Mouse (Mus musculus) CH12F3 (cell line): ENCODE measurements around the gene Glod4.

Source experiments
- in situ Hi-C: fragments of 300-500 bp; cut with MboI; formaldehyde crosslinking; loops from 2 replicates; pipeline ENCODE4 v1.14.3; 2020; ENCODE audit warnings: low sequenced_read_pairs

The Glod4 gene

GRCm38 (mm10) chr11:76093610-76094009 lies 149.9 kb downstream of the Glod4 start:
- in situ Hi-C loops = no loop called here

GRCm38 (mm10) chr11:76089776-76090175 lies 153.7 kb downstream of the Glod4 start:
- in situ Hi-C loops = no loop called here

- in situ Hi-C loops = no loop called here
Observed at GRCm38 (mm10) chr11:76088506-76088905, 155.0 kb downstream of the Glod4 start.

DNA sequence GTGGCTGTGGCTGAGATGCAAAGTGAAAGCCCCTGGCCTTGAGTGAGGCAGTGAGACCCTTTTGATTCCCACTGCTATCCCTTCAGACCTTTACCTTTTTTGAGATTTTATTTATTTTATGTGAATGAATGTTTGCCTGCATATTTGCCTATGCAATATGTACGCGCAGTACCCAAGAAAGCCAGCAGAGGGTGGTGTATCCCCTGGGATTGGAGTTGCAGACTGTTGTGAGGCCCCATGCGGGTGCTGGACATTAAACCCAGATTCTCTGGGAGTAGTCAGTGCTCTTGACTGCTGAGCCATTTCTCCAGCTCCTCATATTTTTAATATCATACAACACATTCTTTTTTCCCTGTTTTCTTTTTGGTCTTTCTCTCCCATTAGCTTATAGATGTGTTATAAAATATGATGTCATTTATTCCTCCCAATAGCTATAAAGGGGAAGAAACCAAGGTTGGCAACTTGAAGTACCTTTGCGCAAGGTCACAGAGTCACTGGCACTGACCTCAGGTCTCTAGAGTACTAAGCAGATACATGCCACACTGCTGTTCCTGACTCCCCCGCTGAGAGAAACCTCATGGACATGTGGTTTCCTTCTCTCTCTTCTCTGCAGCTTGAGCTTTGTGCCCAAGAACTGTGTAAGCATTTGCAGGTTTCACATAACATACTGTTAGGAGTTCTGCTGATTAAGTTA lies 157.5 kb downstream of the Glod4 start:
- in situ Hi-C loops = no loop called here

- in situ Hi-C loops = no loop called here
Observed at GRCm38 (mm10) chr11:76084943-76085342, 158.6 kb downstream of the Glod4 start.

DNA sequence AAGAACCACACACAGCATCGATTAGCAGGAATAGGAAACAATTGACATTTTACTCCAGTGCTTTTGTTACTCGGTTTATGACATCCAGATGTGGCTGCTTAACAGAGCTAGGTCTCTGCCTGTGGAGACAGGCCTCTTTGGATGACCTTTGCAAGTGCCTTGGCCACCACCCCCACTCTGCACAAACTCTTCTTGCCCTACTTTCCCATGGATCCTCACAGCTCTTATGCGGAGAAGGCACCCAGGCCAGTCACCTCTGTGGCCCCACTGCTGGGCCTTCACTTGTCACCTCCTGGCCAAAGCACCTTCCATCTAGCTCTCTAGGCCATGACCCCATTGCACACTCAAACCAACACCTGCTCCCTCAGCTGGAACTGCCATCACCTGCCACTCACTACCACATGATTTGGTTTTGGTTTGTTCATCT lies 159.6 kb downstream of the Glod4 start:
- in situ Hi-C loops = no loop called here

GRCm38 (mm10) chr11:76081048-76081640 lies 162.4 kb downstream of the Glod4 start:
- in situ Hi-C loops = no loop called here

GRCm38 (mm10) chr11:76080293-76080692 lies 163.2 kb downstream of the Glod4 start:
- in situ Hi-C loops = no loop called here

GRCm38 (mm10) chr11:76077341-76077740 lies 166.2 kb downstream of the Glod4 start:
- in situ Hi-C loops = no loop called here

- in situ Hi-C loops = no loop called here
Observed at GRCm38 (mm10) chr11:76074296-76075093, 169.0 kb downstream of the Glod4 start.
